Mouse (Mus musculus) liver, embryonic 12.5 days (tissue): ENCODE measurements around the gene St6galnac3. TPM values are rescaled to one million over a fixed set of nuclear protein-coding genes. Genes with fewer than 3 reads are reported as not detected.
"Not testable (repeated sequence)": the region's sequence is repeated elsewhere in the genome, so short reads cannot be mapped to it uniquely, and the experiment has no call there.

Experiments
- ATAC-seq: fragments of 200-750 bp; cut with Nextera tagmentation; 2 replicates; pipeline ENCODE4 v1.8.0; 2017; ENCODE audit warnings: moderate number of reproducible peaks, mild to moderate bottlenecking, moderate library complexity
- H3K27ac ChIP-seq: fragments of 300-500 bp; sonication (generic); 2 replicates; pipeline ENCODE4 v1.5.1; 2016; ENCODE audit warnings: mild to moderate bottlenecking
- H3K27me3 ChIP-seq: fragments of 300-500 bp; sonication (generic); replicated peaks from 2 replicates; pipeline ENCODE4 v1.6.1; 2016; ENCODE audit warnings: mild to moderate bottlenecking, moderate library complexity
- H3K36me3 ChIP-seq: fragments of 300-500 bp; sonication (generic); 2 replicates; pipeline ENCODE4 v1.6.1; 2016; ENCODE audit warnings: mild to moderate bottlenecking, moderate library complexity
- H3K4me1 ChIP-seq: fragments of 300-500 bp; sonication (generic); 2 replicates; pipeline ENCODE4 v1.6.1; 2016
- H3K4me2 ChIP-seq: fragments of 300-500 bp; sonication (generic); 2 replicates; pipeline ENCODE4 v1.6.1; 2016; ENCODE audit warnings: mild to moderate bottlenecking, moderate library complexity
- H3K4me3 ChIP-seq: fragments of 300-500 bp; sonication (generic); 2 replicates; pipeline ENCODE4 v1.5.1; 2016; ENCODE audit warnings: mild to moderate bottlenecking, moderate library complexity
- H3K9ac ChIP-seq: fragments of 300-500 bp; sonication (generic); 2 replicates; pipeline ENCODE4 v1.6.1; 2016; ENCODE audit warnings: mild to moderate bottlenecking, moderate library complexity
- H3K9me3 ChIP-seq: fragments of 300-500 bp; sonication (generic); replicated peaks from 2 replicates; pipeline ENCODE4 v1.6.1; 2016; ENCODE audit warnings: mild to moderate bottlenecking, moderate library complexity
- WGBS: fragments of 180-500 bp; shearing (Covaris S2); methylation state at CpG from one replicate; pipeline ENCODE4 v1.1.7; 2016; ENCODE audit not compliant: insufficient replicate concordance; 5-methylcytosine and 5-hydroxymethylcytosine counted together
- polyA plus RNA-seq: library from polyadenylated mRNA; unstranded; fragments of >200 nt; fragmentation: Nextera tagmentation; extraction: Ambion mirVana; gene quantifications from 2 replicates; pipeline ENCODE4 v1.2.1, GENCODE M21; 2016

St6galnac3 gene
- polyA plus RNA-seq, 1 experiment from 2014 or later, result 13.6 TPM

DNA sequence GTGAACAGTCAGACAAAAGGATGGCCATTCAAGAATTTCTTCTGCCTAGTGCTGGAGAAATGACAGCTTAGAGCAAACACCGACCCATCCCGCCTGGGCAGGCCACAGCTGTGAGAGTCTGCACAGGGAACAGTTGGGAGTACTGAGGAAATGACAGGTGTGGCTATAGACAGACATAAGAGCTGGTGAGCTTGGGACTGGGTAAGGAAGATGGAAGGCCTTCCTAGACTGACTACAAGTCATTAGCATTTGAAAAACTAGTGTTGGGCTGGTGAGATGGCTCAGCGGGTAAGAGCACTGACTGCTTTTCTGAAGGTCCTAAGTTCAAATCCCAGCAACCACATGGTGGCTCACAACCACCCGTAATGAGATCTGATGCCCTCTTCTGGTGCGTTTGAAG is 340.3 kb downstream of the St6galnac3 start:
- not testable (repeated sequence) for H3K9ac ChIP-seq, H3K9me3 ChIP-seq, H3K4me2 ChIP-seq, H3K4me1 ChIP-seq, H3K27ac ChIP-seq, H3K4me3 ChIP-seq, ATAC-seq, H3K27me3 ChIP-seq, H3K36me3 ChIP-seq
- WGBS, result 80% methylated on average over 5 of the region's 5 CpGs

DNA sequence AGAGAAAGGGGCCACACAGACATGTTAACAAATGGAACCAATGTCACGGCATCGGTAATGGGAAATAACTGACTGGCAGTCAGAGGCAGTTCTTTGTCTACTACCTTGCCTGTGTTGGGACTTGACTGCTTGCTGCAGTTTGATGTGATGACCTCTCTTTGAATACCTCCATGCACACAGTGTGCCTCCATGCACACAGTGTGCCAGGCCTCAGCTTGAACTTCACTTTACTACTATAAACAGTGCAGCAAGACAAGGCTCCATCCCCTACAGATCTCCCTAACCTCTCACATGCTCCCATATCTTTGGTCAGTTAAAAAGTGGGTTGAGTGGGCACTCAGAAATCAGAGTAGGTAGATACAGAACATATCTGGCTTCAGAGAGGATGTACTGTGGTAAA is 341.3 kb downstream of the St6galnac3 start:
- no peak for ATAC-seq
- Histone ChIP-seq H3K4me1 (no peaks in the 10 kb centered on the region), H3K4me3 (no peak overlapping the region), H3K4me2 (no peak overlapping the region), H3K27ac (no peak overlapping the region), H3K9me3 (no peaks in the 10 kb centered on the region), H3K36me3 (no peaks in the 10 kb centered on the region), H3K27me3 (no peaks in the 10 kb centered on the region), H3K9ac (no peak overlapping the region)
- WGBS, result 96% methylated on average over 2 of the region's 2 CpGs

- Histone ChIP-seq H3K9ac (no peak overlapping the region), H3K4me2 (no peak overlapping the region), H3K9me3 (no peaks in the 10 kb centered on the region), H3K27me3 (no peaks in the 10 kb centered on the region), H3K27ac (no peak overlapping the region), H3K36me3 (no peaks in the 10 kb centered on the region), H3K4me1 (no peaks in the 10 kb centered on the region), H3K4me3 (no peak overlapping the region)
- no peak for ATAC-seq
- WGBS, result 82% methylated on average over 10 of the region's 10 CpGs
Observed at GRCm38 (mm10) chr3:153365057-153365755, 359.8 kb downstream of the St6galnac3 start.

DNA sequence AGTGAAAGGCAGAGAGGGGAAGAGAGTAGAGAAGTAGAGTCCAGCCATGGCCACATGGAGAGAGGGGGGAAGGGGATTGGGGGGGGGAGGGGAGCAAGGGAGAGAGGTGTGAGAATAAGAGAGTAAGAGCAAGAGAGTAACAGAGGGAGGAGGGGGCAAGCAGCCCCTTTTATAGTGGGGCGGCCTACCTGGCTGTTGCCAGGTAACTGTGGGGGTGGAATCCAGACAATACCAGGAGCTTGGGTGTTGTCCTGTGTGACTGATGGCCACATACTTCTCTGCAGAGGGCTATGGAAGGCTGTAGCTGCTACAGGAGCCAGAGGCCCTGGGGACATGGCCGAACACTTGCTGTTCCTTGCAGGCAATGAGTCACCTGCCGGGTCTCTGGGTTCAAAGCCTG is 360.6 kb downstream of the St6galnac3 start:
- Histone ChIP-seq H3K27me3 (no peaks in the 10 kb centered on the region), H3K27ac (no peak overlapping the region), H3K4me3 (no peak overlapping the region), H3K4me2 (no peak overlapping the region), H3K9me3 (no peaks in the 10 kb centered on the region), H3K9ac (no peak overlapping the region), H3K36me3 (no peaks in the 10 kb centered on the region), H3K4me1 (no peaks in the 10 kb centered on the region)
- 83% methylated on average over 3 of the region's 3 CpGs for WGBS
- ATAC-seq, result no peak

- Histone ChIP-seq H3K4me1 (no peaks in the 10 kb centered on the region), H3K27me3 (no peaks in the 10 kb centered on the region), H3K4me3 (no peak overlapping the region), H3K9ac (no peak overlapping the region), H3K36me3 (no peaks in the 10 kb centered on the region), H3K4me2 (no peak overlapping the region), H3K27ac (no peak overlapping the region), H3K9me3 (no peaks in the 10 kb centered on the region)
- 78% methylated on average over 3 of the region's 3 CpGs for WGBS
- ATAC-seq, result no peak
Observed at GRCm38 (mm10) chr3:153359966-153360365, 365.0 kb downstream of the St6galnac3 start.

DNA sequence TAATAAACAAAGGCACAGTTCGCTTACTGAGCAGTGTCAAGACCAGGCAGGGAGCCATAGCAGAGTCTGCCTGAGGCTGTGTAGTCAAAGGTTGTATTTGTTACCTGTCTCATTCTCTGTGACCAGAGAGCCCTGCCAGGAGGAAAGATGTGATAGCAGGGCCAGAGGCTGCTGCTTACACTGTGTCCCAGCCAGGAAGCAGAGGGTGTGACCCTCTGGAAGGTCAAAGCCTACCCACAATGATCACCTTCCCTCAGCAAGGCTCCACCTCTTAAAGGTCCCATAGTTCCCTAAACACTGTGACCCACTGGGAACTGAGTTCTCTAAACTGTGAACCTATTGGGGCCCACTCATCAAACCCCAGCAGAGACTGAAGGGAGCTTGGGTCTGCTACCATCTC is 368.9 kb downstream of the St6galnac3 start:
- Histone ChIP-seq H3K27me3 (no peaks in the 10 kb centered on the region), H3K9me3 (no peaks in the 10 kb centered on the region), H3K4me3 (no peak overlapping the region), H3K4me2 (no peak overlapping the region), H3K9ac (no peak overlapping the region), H3K36me3 (no peaks in the 10 kb centered on the region), H3K27ac (no peak overlapping the region), H3K4me1 (no peaks in the 10 kb centered on the region)
- ATAC-seq, result no peak
- WGBS, result 64% methylated on average over 1 of the region's 1 CpGs

DNA sequence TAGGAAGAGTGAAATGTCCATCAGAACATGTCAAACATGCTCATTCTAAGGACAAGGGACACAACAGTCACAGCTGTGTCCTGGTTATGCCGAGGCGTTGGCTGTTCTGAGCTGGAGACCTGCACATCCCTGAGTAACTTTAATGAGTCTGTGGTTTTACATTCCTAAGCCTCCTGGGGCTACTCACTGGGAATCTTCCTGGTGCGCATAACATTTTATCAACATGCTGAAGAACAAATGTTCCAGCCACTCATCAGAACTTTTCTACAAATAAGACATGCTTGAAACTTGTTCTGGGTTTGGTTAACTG is 370.0 kb downstream of the St6galnac3 start:
- no peak overlapping the region for H3K4me2 ChIP-seq
- 82% methylated on average over 3 of the region's 3 CpGs for WGBS
- no peaks in the 10 kb centered on the region for H3K4me1 ChIP-seq
- no peaks in the 10 kb centered on the region for H3K27me3 ChIP-seq
- no peak overlapping the region for H3K4me3 ChIP-seq
- H3K9ac ChIP-seq, result no peak overlapping the region
- H3K9me3 ChIP-seq, result no peaks in the 10 kb centered on the region
- no peak for ATAC-seq
- H3K27ac ChIP-seq, result no peak overlapping the region
- no peaks in the 10 kb centered on the region for H3K36me3 ChIP-seq

DNA sequence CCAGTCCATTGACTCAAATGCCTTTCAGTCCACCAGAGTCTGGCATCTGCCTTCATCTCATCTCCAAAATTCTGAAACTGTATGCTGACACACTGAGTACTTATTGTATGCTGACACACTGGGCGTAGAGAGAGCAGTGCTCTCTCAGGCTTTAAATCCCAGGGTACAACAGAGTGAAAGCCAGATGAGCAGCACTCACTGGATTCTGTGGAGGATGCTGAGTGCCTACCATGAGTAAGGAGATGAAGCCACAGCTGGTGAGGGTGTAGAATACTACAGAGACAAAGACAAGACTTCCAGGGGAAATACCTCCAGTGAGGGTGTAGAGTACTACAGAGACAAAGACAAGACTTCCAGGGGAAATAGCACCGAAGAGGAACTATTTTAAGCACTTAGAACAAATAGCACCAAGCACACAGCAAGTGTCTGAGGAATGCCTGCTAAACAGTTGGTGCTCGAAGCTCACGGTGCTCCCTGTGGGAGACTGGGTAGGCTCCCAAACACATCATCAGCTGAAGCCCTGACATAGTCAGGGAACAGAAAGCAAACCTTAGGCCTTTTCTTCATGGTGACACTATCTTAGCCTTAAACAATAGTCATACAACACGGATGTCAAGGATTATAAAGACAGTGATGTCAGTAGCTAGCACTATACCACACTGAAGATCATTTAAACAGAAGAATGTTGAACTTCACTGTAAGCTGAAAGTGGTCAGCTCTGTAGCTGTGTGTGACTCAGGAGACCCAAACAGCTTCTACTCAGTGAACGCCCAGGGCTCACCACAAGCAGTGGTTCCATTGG is 370.6 kb downstream of the St6galnac3 start:
- no peaks in the 10 kb centered on the region for H3K36me3 ChIP-seq
- H3K4me2 ChIP-seq, result no peak overlapping the region
- H3K27me3 ChIP-seq, result no peaks in the 10 kb centered on the region
- no peak for ATAC-seq
- H3K9me3 ChIP-seq, result no peaks in the 10 kb centered on the region
- 67% methylated on average over 6 of the region's 6 CpGs for WGBS
- no peaks in the 10 kb centered on the region for H3K4me1 ChIP-seq
- H3K27ac ChIP-seq, result no peak overlapping the region
- no peak overlapping the region for H3K9ac ChIP-seq
- no peak overlapping the region for H3K4me3 ChIP-seq

GRCm38 (mm10) chr3:153353313-153354103 is 371.5 kb downstream of the St6galnac3 start:
- Histone ChIP-seq H3K4me3 (no peak overlapping the region), H3K27ac (no peak overlapping the region), H3K9me3 (no peaks in the 10 kb centered on the region), H3K4me2 (no peak overlapping the region), H3K36me3 (no peaks in the 10 kb centered on the region), H3K9ac (no peak overlapping the region), H3K4me1 (no peaks in the 10 kb centered on the region), H3K27me3 (no peaks in the 10 kb centered on the region)
- ATAC-seq, result no peak
- 75% methylated on average over 16 of the region's 16 CpGs for WGBS

DNA sequence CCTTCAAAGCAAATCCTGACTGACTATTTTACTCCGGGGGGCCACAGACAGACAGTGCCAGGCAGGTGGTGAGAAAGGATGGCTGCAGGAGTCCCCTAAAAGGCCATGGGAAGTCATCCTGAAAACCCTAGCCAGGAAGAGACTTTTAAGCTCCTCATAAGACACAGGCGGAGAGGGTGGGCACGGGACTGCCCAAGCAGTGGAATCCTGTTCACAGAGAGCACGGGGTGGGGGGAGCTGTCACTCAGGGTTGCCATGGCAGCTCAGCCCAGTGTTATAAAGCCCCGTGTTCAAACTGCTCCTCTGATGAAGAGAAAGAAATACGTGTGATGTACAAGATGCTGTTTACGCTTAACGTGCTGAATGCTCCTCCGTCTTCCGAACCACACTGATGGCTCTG is 375.0 kb downstream of the St6galnac3 start:
- Histone ChIP-seq H3K27ac (no peak overlapping the region), H3K4me3 (no peak overlapping the region), H3K4me1 (no peaks in the 10 kb centered on the region), H3K4me2 (no peak overlapping the region), H3K27me3 (no peaks in the 10 kb centered on the region), H3K9ac (no peak overlapping the region), H3K36me3 (no peaks in the 10 kb centered on the region), H3K9me3 (no peaks in the 10 kb centered on the region)
- 84% methylated on average over 10 of the region's 10 CpGs for WGBS
- ATAC-seq, result no peak

DNA sequence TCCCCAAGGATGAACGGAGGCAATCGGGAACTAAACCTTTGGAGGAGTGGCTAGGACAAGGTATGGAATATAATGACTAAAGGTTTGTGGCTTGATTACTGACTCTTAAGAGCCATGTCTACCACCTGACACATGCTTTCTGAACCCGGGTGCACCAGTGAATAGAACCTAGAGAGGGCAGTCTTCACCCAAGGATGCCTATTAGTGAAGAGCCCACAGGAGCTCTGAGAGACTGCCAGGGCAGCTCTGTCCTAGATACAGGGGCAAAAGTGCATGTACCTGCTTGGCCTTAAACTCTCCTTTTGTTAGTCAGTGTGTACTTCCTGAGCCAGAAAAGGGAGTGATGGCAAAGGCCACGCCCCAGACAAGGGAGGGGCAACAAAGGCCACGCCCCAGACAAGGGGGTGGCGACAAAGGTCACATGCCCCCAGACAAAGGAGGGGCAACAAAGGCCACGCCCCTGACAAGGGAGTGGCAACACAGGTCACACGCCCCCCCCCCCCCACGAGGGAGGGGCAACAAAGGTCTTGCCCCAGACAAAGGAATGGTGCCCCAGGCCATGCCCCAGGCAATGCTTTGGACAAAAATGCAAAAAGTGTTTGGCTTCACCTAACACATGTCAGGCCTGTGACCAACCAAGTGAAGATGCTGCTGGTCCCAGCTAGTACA is 376.0 kb downstream of the St6galnac3 start:
- Histone ChIP-seq H3K27me3 (no peaks in the 10 kb centered on the region), H3K4me2 (no peak overlapping the region), H3K27ac (no peak overlapping the region), H3K4me3 (no peak overlapping the region), H3K9me3 (no peaks in the 10 kb centered on the region), H3K4me1 (no peaks in the 10 kb centered on the region), H3K9ac (no peak overlapping the region), H3K36me3 (no peaks in the 10 kb centered on the region)
- ATAC-seq, result no peak
- WGBS, result 80% methylated on average over 9 of the region's 9 CpGs

DNA sequence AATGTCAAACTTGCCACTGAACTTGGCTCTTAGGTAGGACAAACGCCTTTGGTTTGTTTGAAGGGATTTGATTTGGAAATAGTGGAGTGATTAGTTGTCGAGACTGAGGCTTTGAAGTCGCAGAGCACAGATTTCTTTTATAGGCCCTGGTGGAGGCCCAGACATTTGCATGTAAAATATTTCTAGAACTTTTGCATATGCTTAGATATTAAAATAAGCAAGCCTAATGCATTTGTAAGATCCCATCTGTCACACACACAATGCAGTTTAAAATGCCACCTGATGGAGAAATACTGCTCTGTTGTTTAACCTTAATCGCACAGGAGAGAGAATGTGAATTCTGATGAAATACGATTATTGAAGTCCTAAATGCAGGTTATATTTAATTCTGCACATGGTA is 380.0 kb downstream of the St6galnac3 start:
- no peaks in the 10 kb centered on the region for H3K27me3 ChIP-seq
- H3K9me3 ChIP-seq, result no peaks in the 10 kb centered on the region
- H3K4me3 ChIP-seq, result no peak overlapping the region
- H3K4me2 ChIP-seq, result no peak overlapping the region
- no peaks in the 10 kb centered on the region for H3K36me3 ChIP-seq
- H3K4me1 ChIP-seq, result no peaks in the 10 kb centered on the region
- no peak for ATAC-seq
- WGBS, result 79% methylated on average over 5 of the region's 5 CpGs
- H3K9ac ChIP-seq, result no peak overlapping the region
- no peak overlapping the region for H3K27ac ChIP-seq
